Mouse (Mus musculus) megakaryocyte-erythroid progenitor cell, adult 5-6 weeks (primary cell): ENCODE data around the gene Ap4b1. TPM values are rescaled to one million over a fixed set of nuclear protein-coding genes. Genes with fewer than 3 reads are reported as not detected.
"Not testable (repeated sequence)": the region's sequence is repeated elsewhere in the genome, so short reads cannot be mapped to it uniquely, and the experiment has no call there.

Experiments
- ATAC-seq: replicated peaks from 2 replicates; pipeline ENCODE4 v1.8.0; 2016; ENCODE audit warnings: mild to moderate bottlenecking, inconsistent platforms; ENCODE audit not compliant: severe bottlenecking, poor library complexity, low FRiP score, low TSS enrichment
- total RNA-seq, 2 experiments: library from RNA; stranded (forward) in 1 of 2; stranded (reverse) in 1 of 2; fragments of 200-1000, 215-1000 nt in 1 of 2; fragments of >200 nt in 1 of 2; fragmentation: Nextera tagmentation in 1 of 2; gene quantifications; 2 replicates each; pipeline ENCODE4 v1.2.3; 2014 to 2017

The Ap4b1 gene
- total RNA-seq (2014; fragmentation: Nextera tagmentation) (14.9 and 22.2 TPM in 2 replicates), total RNA-seq (2017) (14.6 and 28.8 TPM in 2 replicates)

GRCm38 (mm10) chr3:103808891-103809798, at the start of gene Ap4b1, which contains the start of the genes Dclre1b and Gm43064:
Gene Ap4b1 (plus strand): TSS chr3:103809520.
Gene Dclre1b (minus strand): TSS chr3:103809444.
Gene Gm43064 (plus strand): TSS chr3:103809573.
- peak; percentile 87 for ATAC-seq

GRCm38 (mm10) chr3:103766789-103767188, 42.5 kb upstream of the Ap4b1 start:
- no peak for ATAC-seq

- peak; percentile 62; the same call in 1 of the 2 replicates for ATAC-seq
Observed at GRCm38 (mm10) chr3:103771531-103772130, 37.7 kb upstream of the Ap4b1 start.

GRCm38 (mm10) chr3:103772846-103773245, 36.5 kb upstream of the Ap4b1 start:
- 0 out of 2 replicates have a peak, but pooled peaks have one; percentile 17 for ATAC-seq

- 0 out of 2 replicates have a peak, but pooled peaks have one; percentile 35 for ATAC-seq
Observed at GRCm38 (mm10) chr3:103773508-103773907, 35.8 kb upstream of the Ap4b1 start.

- no peak for ATAC-seq
Observed at GRCm38 (mm10) chr3:103774009-103774408, 35.3 kb upstream of the Ap4b1 start.

GRCm38 (mm10) chr3:103777940-103778339, 31.4 kb upstream of the Ap4b1 start:
- no peak for ATAC-seq

GRCm38 (mm10) chr3:103778660-103779059, 30.7 kb upstream of the Ap4b1 start:
- ATAC-seq, result no peak

GRCm38 (mm10) chr3:103779183-103779582, 30.1 kb upstream of the Ap4b1 start:
- no peak for ATAC-seq

- peak; percentile 23; the same call in 1 of the 2 replicates for ATAC-seq
Observed at GRCm38 (mm10) chr3:103780271-103780670, 29.0 kb upstream of the Ap4b1 start.

GRCm38 (mm10) chr3:103780777-103781176, 28.5 kb upstream of the Ap4b1 start:
- no peak for ATAC-seq

- ATAC-seq, result no peak
Observed at GRCm38 (mm10) chr3:103782844-103783609, 26.3 kb upstream of the Ap4b1 start.

GRCm38 (mm10) chr3:103787225-103787624, 22.1 kb upstream of the Ap4b1 start:
- ATAC-seq, result no peak

- no peak for ATAC-seq
Observed at GRCm38 (mm10) chr3:103789096-103789495, 20.2 kb upstream of the Ap4b1 start.

GRCm38 (mm10) chr3:103789891-103790345, 19.4 kb upstream of the Ap4b1 start:
- ATAC-seq, result peak; percentile 39

- ATAC-seq, result peak; percentile 33
Observed at GRCm38 (mm10) chr3:103790346-103791145, 18.8 kb upstream of the Ap4b1 start.

GRCm38 (mm10) chr3:103791230-103792110, 17.9 kb upstream of the Ap4b1 start, which contains the start of gene Hipk1:
Gene Hipk1 (minus strand): TSS chr3:103791563.
- peak; percentile 87 for ATAC-seq

- ATAC-seq, result not testable (repeated sequence)
Observed at GRCm38 (mm10) chr3:103792111-103792406, 17.3 kb upstream of the Ap4b1 start.
